Mouse (Mus musculus): ENCODE measurements around the gene Ctsz.

DNA sequence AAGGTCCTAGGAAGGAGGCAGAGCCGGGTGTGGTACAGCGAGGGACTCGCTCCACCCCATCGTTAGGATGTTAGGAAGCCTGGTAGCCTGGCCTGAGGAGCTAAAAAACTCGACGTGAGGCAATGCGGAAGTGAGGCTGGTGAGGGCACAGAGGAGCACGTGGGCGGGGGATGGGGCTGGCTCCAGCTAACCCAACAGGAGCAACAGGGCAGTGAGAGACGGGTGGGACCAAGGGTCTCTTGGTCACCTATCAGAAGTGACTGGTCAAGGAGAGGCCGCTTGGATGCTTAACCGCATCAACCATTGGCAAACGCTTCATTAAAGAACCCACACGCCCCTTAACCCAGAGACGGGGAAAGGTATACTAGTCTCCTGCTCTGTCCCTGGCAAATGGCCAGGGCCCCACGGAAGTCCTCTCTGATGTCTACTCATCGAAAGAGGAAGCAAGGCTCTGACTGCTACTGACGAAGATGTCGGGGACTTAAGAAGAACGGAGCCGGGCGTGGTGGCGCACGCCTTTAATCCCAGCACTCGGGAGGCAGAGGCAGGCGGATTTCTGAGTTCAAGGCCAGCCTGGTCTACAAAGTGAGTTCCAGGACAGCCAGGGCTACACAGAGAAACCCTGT, 2.6 kb downstream of the Ctsz start:
- TF ChIP-seq CTCF (IDR thresholded peaks at IDR 0.05; ENCODE audit: low read depth) (no peak), EP300 (IDR thresholded peaks at IDR 0.05; ENCODE audit: low read depth) (no peak)

Data from liver, postnatal 0 days (tissue).